Mouse (Mus musculus) lung, embryonic 14.5 days (tissue): ENCODE measurements around the gene Adamtsl5. TPM values are rescaled to one million over a fixed set of nuclear protein-coding genes. Genes with fewer than 3 reads are reported as not detected.

Source experiments
- ATAC-seq: fragments of 200-750 bp; cut with Nextera tagmentation; 2 replicates; pipeline ENCODE4 v1.8.0; 2017; ENCODE audit warnings: mild to moderate bottlenecking, moderate TSS enrichment, moderate library complexity; ENCODE audit not compliant: insufficient read depth
- DNase-seq: peaks from one replicate; pipeline ENCODE4 v3.0.0-alpha.2; 2015
- H3K27ac ChIP-seq: fragments of 300-500 bp; sonication (generic); 2 replicates; pipeline ENCODE4 v1.5.1; 2014; ENCODE audit warnings: low read depth, mild to moderate bottlenecking, moderate library complexity
- H3K27me3 ChIP-seq: fragments of 300-500 bp; sonication (generic); 2 replicates; pipeline ENCODE4 v1.6.1; 2014; ENCODE audit warnings: low read length, control low read depth; ENCODE audit not compliant: insufficient read depth
- H3K36me3 ChIP-seq: fragments of 300-500 bp; sonication (generic); 2 replicates; pipeline ENCODE4 v1.6.1; 2014; ENCODE audit warnings: control low read depth; ENCODE audit not compliant: insufficient read depth
- H3K4me1 ChIP-seq: fragments of 300-500 bp; sonication (generic); 2 replicates; pipeline ENCODE4 v1.6.1; 2014; ENCODE audit warnings: antibody characterized with exemption, control low read depth; ENCODE audit not compliant: insufficient read depth
- H3K4me2 ChIP-seq: fragments of 300-500 bp; sonication (generic); 2 replicates; pipeline ENCODE4 v1.6.1; 2014; ENCODE audit warnings: mild to moderate bottlenecking
- H3K4me3 ChIP-seq: fragments of 300-500 bp; sonication (generic); 2 replicates; pipeline ENCODE4 v1.5.1; 2014; ENCODE audit warnings: low read depth, low read length
- H3K9ac ChIP-seq: fragments of 300-500 bp; sonication (generic); 2 replicates; pipeline ENCODE4 v1.6.1; 2014
- H3K9me3 ChIP-seq: fragments of 300-500 bp; sonication (generic); 2 replicates; pipeline ENCODE4 v1.6.1; 2016; ENCODE audit warnings: low read depth, low read length, control low read depth
- CTCF ChIP-seq: IDR thresholded peaks from 2 replicates; pipeline ENCODE4 v1.5.1; 2016; ENCODE audit warnings: antibody characterized with exemption, low read depth
- WGBS: fragments of 180-500 bp; shearing (Covaris S2); extraction: QIAGEN DNeasy Blood & Tissue Kit; methylation state at CpG from one replicate; pipeline ENCODE4 v1.1.7; 2014; 5-methylcytosine and 5-hydroxymethylcytosine counted together
- polyA plus RNA-seq: library from polyadenylated mRNA; unstranded; fragments of >200 nt; fragmentation: Nextera tagmentation; extraction: Ambion mirVana; gene quantifications from 2 replicates; pipeline ENCODE4 v1.2.1, GENCODE M21; 2014

The Adamtsl5 gene
- polyA plus RNA-seq, 1 experiment from 2014 or later = 0.68 TPM

- ATAC-seq (no peak), DNase-seq (no peak)
- Histone ChIP-seq H3K4me1 (peaks cover 14% of the 10 kb centered on the region; the same call in 1 of the 2 replicates), H3K27me3 (no peaks in the 10 kb centered on the region), H3K4me2 (peak overlapping the region; percentile 77), H3K9ac (peak overlapping the region; percentile 97), H3K36me3 (peaks cover 56% of the 10 kb centered on the region), H3K9me3 (no peaks in the 10 kb centered on the region), H3K27ac (no peak overlapping the region), H3K4me3 (peak overlapping the region; percentile 95)
- TF ChIP-seq CTCF = no peak
- WGBS = 64% methylated on average over 7 of the region's 7 CpGs
Measured at GRCm38 (mm10) chr10:80384709-80385108, 36.5 kb upstream of the Adamtsl5 start.

GRCm38 (mm10) chr10:80384115-80384639, 36.0 kb upstream of the Adamtsl5 start:
- Histone ChIP-seq H3K9ac (peak overlapping the region; percentile 97), H3K4me3 (no peak overlapping the region; the same call in 1 of the 2 replicates)
- 89% methylated on average over 4 of the region's 4 CpGs for WGBS

GRCm38 (mm10) chr10:80383431-80383830, 35.2 kb upstream of the Adamtsl5 start:
- Histone ChIP-seq H3K4me1 (peaks cover 14% of the 10 kb centered on the region; the same call in 1 of the 2 replicates), H3K27me3 (no peaks in the 10 kb centered on the region), H3K4me2 (no peak overlapping the region), H3K9me3 (no peaks in the 10 kb centered on the region), H3K27ac (no peak overlapping the region), H3K9ac (0 out of 2 replicates have a peak overlapping the region, but pooled peaks have one; percentile 6), H3K4me3 (no peak overlapping the region), H3K36me3 (peaks cover 63% of the 10 kb centered on the region)
- DNase-seq = no peak
- TF ChIP-seq CTCF = peak; percentile 51
- 55% methylated on average over 4 of the region's 4 CpGs for WGBS
- ATAC-seq = no peak

More at GRCm38 (mm10) chr10:80384115-80384639, 36.0 kb upstream of the Adamtsl5 start:
- Histone ChIP-seq H3K9me3 (no peaks in the 10 kb centered on the region), H3K27ac (no peak overlapping the region), H3K4me2 (peak overlapping the region; percentile 77), H3K27me3 (no peaks in the 10 kb centered on the region), H3K4me1 (peaks cover 14% of the 10 kb centered on the region; the same call in 1 of the 2 replicates), H3K36me3 (peaks cover 61% of the 10 kb centered on the region)
- ATAC-seq (no peak), DNase-seq (no peak)
- TF ChIP-seq CTCF = no peak

GRCm38 (mm10) chr10:80382641-80383365, 34.6 kb upstream of the Adamtsl5 start:
- 78% methylated on average over 7 of the region's 7 CpGs for WGBS
- Histone ChIP-seq H3K27ac (no peak overlapping the region), H3K4me2 (no peak overlapping the region), H3K27me3 (no peaks in the 10 kb centered on the region), H3K4me3 (no peak overlapping the region), H3K9ac (0 out of 2 replicates have a peak overlapping the region, but pooled peaks have one; percentile 6), H3K9me3 (no peaks in the 10 kb centered on the region), H3K36me3 (peaks cover 63% of the 10 kb centered on the region), H3K4me1 (peaks cover 14% of the 10 kb centered on the region; the same call in 1 of the 2 replicates)
- TF ChIP-seq CTCF = no peak
- ATAC-seq (no peak), DNase-seq (no peak)

- H3K27ac ChIP-seq = no peak overlapping the region
- H3K27me3 ChIP-seq = no peaks in the 10 kb centered on the region
- 47% methylated on average over 10 of the region's 10 CpGs for WGBS
- peak; percentile 77 for TF ChIP-seq CTCF
- no peaks in the 10 kb centered on the region for H3K4me1 ChIP-seq
- peaks cover 36% of the 10 kb centered on the region for H3K36me3 ChIP-seq
- ATAC-seq (no peak), DNase-seq (no peak)
- H3K4me3 ChIP-seq = no peak overlapping the region
- H3K9me3 ChIP-seq = no peaks in the 10 kb centered on the region
- no peak overlapping the region for H3K9ac ChIP-seq
- no peak overlapping the region for H3K4me2 ChIP-seq
Measured at GRCm38 (mm10) chr10:80377716-80378115, 29.5 kb upstream of the Adamtsl5 start.

- Histone ChIP-seq H3K27me3 (no peaks in the 10 kb centered on the region), H3K4me2 (no peak overlapping the region), H3K27ac (no peak overlapping the region), H3K9me3 (no peaks in the 10 kb centered on the region), H3K36me3 (peaks cover 20% of the 10 kb centered on the region), H3K4me3 (no peak overlapping the region), H3K9ac (no peak overlapping the region), H3K4me1 (no peaks in the 10 kb centered on the region)
- WGBS = 3% methylated on average over 7 of the region's 7 CpGs
- ATAC-seq (0 out of 2 replicates have a peak, but pooled peaks have one; percentile 50), DNase-seq (peak; percentile 98)
- peak; percentile 96 for TF ChIP-seq CTCF
Measured at GRCm38 (mm10) chr10:80376160-80376559, 27.9 kb upstream of the Adamtsl5 start.

DNA sequence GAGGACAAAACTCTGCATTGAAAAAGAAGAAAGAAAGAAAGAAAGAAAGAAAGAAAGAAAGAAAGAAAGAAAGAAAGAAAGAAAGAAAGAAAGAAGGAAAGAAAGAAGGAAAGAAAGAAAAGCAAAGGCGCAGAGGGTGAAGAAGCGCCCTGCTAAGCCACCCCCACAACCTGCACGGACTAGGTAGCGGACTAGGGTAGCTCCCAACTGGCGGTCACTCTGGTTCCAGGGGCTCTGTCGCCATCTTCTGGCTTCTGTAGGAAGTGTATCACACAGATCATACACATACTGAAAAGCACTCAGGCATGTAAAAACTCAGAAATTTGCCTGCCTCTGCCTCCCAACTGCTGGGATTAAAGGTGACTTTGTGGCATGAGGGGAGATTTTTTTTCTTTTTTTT, 25.9 kb upstream of the Adamtsl5 start:
- peak; percentile 85 for DNase-seq
- Histone ChIP-seq H3K27me3 (no peaks in the 10 kb centered on the region), H3K27ac (no peak overlapping the region), H3K4me1 (no peaks in the 10 kb centered on the region), H3K4me2 (no peak overlapping the region), H3K36me3 (peaks cover under 1% of the 10 kb centered on the region), H3K9me3 (no peaks in the 10 kb centered on the region), H3K4me3 (no peak overlapping the region), H3K9ac (no peak overlapping the region)
- WGBS = 14% methylated on average over 6 of the region's 6 CpGs
- ATAC-seq = no peak
- peak; percentile 72 for TF ChIP-seq CTCF
